Mouse (Mus musculus) gastrocnemius, adult 2 months (tissue): ENCODE measurements at regions not wholly inside any gene's neighbourhood (a gene's known extent, or its start where the extent isn't known, plus 50 kb on each side); places are given as distances from the start of the nearest gene placed in this dataset. TPM values are rescaled to one million over a fixed set of nuclear protein-coding genes. Genes with fewer than 3 reads are reported as not detected.

Source experiments
- DNase-seq: peaks from one replicate; pipeline ENCODE4 v3.0.0; 2022
- H3K27ac ChIP-seq: fragments of 200-600 bp; 2 replicates; pipeline ENCODE4 v1.8.1; 2022; ENCODE audit warnings: mild to moderate bottlenecking
- H3K4me3 ChIP-seq: fragments of 200-600 bp; 2 replicates; pipeline ENCODE4 v1.8.1; 2022; ENCODE audit warnings: mild to moderate bottlenecking, moderate library complexity
- CTCF ChIP-seq: fragments of 200-600 bp; IDR thresholded peaks from 2 replicates; pipeline ENCODE4 v1.8.1; 2022; ENCODE audit warnings: antibody characterized with exemption, mild to moderate bottlenecking, moderate library complexity
- intact Hi-C: fragments of 180-260 bp; cut with DNase I; formaldehyde crosslinking; loops from one replicate; pipeline ENCODE4 v1.15.1; 2025
- microRNA-seq: library from miRNA; unstranded; fragments of <30 nt; microRNA quantifications from one replicate; pipeline ENCODE4 v1.2.0, GENCODE M21; 2021

DNA sequence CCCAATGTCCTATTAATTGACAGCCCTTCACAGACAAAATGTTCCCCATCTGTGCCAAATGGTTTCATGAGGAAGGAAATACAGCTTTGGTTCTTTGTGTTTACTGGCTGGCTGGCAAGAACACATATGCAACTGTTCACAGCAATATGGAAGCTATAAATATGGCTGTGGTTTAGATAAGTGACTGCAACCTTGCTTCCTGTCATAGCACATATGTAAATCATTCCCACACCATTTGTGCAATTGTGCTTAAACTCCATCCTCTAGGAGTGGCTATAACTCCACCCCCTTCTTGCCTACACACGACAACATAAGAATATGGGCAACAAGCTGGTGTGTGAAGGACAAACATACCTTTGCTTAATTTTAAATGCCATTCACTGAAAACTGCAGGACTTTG lies 156.4 kb downstream of the Snx13 start:
- Histone ChIP-seq H3K27ac (no peak overlapping the region), H3K4me3 (no peak overlapping the region)
- TF ChIP-seq CTCF = no peak
- intact Hi-C loops = no loop called here
- no peak for DNase-seq

DNA sequence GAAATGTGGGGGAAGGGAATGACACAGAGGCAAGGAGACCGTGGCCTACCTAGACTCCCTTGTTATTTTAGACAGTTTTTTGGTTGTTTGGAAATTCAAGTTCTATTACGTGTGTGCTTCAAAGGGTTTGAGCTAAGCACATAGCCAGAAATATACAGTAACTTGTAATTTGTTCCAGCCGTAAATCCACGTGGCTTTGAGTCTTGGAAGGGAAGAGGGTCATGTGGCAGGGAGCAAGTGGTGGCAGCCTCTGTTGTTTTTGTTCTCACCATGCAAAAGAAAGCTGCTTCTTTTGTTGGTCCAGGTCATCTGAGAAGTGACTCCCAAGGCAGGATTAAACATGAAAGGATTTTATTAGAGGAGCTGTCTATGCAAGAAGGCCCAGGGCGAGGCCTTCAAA lies 153.1 kb downstream of the Snx13 start:
- Histone ChIP-seq H3K27ac (no peak overlapping the region), H3K4me3 (no peak overlapping the region)
- TF ChIP-seq CTCF = no peak
- no peak for DNase-seq
- intact Hi-C loops = no loop called here

Small RNA genes lying in the stretch of these regions (microRNA-seq; reads per million reads assigned to microRNA genes)
- not detected for gene Gm44396
